Mouse (Mus musculus) thymus, adult 18-20 months (tissue): Measurements from ENCODE around the gene Zfp791.
A peak's percentile ranks its signal among the peaks of the same experiment; 100 is the strongest.
"Not testable (repeated sequence)": the region's sequence is repeated elsewhere in the genome, so short reads cannot be mapped to it uniquely, and the experiment has no call there.

Source experiments
- DNase-seq, 2 experiments: peaks; one replicate each; pipeline ENCODE4 v3.0.0; 2022; ENCODE audit warnings: mixed read lengths in 2 of 2

Zfp791 gene

DNA sequence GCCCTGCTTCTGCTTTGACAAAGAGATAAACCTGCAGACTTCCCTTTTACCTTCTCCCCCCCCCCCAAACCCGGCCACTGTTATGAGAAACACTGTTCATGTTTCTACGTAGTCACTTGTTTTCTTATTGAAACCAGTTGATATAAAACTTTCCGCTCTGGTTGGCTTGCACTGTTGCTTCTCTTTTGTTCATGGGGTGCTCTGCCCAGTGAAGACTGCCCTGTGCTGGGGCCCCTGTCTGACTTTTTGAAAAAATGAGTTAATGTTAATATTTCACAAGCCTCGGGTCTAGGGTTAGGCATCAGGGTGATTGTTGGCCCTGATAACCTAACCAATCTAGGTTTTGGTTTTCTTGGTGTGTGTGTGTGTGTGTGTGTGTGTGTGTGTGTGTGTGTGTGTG lies 40.7 kb downstream of the Zfp791 start:
- not testable (repeated sequence) for DNase-seq

DNA sequence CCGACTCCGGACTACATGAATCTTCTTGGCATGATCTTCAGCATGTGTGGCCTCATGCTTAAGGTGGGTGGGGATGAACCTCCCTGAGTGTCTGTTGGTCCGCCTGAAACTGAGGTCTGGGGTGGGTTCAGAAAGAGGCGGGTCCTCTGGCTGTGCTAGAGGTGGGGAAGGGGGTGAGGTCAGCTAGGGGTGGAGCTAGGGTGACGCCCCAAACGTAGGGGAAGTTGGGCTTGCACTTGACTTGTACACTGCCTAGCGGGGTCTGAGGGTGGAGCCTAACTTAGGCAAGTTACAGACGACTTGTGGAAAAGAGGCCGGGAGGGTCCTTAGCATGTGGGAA lies 41.7 kb downstream of the Zfp791 start, which contains the start of gene Wdr83:
Gene Wdr83 (minus strand): TSS at position 91 of the 340 bp plus-strand sequence.
- DNase-seq = peak; percentile 68 to 82

DNA sequence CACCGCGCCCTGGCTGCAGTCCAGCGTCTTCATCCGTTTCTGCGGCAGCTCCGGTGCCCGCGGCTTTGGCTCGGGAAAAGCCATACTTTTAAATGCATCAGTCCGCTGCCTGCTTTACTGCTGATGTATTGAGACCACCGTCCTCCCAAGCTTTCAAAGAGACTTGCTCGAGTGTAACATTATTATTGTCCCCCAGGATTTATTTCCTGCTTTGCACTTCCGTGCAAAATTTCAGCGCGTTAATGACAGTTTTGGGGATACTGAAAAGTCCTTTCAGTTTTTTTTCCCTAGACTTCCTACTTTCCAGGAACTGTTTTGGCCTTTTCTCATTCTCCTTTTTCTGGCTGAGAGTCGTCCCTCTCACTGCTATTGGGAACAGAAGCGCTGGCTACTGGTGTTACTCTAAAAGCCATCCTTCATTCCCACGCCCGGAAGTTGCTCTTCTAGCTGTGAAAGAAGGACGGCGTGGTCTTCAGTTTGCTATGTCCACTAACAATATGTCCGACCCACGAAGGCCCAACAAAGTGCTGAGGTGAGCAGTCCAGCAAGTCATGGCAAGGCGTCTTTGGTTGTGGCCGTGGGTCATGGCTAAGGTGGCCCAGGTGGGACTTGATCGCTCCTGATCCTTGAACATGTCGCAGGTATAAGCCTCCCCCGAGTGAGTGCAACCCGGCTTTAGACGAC lies 42.2 kb downstream of the Zfp791 start, which contains the start of gene Wdr83os:
Gene Wdr83os (plus strand): TSS at position 209 of the 684 bp plus-strand sequence.
- DNase-seq = peak in 1 of 2 experiments; percentile 32

DNA sequence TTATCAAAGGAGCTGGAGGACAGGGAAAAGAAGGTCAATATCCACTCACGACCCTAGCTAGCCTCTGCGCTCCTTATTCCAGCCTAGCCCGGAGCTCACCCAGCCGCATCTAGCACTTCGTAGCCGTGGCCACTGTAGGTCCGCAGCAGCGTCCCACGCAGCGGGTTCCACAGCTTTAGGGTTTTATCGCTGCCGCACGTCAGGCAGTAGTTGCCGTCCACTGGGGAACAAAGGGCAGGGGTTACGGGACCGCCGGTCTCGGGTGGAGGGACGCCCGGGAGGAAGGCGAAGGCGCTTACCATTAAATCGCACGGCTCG lies 42.7 kb downstream of the Zfp791 start:
- no peak for DNase-seq

DNA sequence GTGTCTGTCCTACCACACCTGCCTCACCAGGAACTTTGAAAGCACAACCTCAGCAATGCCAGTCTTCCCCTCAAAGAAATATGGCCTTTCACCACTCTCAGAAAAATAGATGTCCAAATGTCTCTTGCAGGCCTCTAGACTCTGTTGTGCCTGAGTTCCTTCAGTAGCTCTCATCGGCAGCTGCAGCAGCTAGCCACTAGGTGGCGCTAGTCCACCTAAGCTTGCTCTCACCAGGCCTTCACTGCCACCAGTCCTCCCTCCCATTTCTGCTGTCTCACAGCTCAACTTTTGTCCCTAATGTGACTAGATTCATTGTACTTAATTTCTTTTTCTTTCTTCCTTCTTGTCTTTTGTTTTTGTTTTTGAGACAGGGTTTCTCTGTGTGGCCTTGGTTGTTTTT lies 45.9 kb downstream of the Zfp791 start:
- peak; percentile 47 to 58 for DNase-seq

DNA sequence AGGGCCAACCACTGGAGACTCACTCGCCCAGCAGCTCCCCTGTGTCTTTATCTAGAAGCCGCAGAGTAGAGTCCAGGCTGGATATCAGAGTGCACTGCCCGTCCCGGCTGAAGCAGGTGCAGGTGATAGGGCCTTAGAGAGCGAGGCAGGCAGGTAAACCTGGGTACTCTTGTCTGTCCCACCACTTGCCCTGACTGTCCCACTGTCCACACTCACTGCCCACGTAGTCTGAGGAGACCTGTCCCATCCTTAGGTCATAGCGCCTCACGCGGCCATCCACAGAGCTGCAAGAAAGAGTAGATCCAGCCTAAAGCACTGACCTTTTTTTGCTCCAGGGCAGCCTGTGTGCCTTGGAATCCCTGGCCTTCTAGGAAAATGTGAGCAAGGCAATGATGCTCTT lies 46.9 kb downstream of the Zfp791 start:
- DNase-seq = no peak

DNA sequence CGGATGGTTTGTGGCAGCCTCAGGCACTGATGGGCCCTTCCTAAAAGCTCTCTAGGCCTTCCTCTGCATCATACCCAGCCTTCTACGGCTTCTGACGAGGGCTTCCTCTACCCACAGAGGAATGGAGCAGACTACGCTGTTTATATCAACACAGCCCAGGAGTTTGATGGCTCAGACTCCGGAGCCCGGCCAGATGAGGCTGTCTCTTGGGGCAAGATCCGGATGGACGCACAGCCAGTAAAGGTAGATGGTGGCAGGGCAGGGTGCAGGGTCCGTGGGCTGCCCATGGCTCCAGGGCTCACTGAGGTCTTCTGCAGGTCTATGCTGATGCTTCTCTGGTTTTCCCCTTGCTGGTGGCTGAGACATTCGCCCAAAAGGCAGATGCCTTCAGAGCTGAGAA lies 48.3 kb downstream of the Zfp791 start:
- no peak for DNase-seq

DNA sequence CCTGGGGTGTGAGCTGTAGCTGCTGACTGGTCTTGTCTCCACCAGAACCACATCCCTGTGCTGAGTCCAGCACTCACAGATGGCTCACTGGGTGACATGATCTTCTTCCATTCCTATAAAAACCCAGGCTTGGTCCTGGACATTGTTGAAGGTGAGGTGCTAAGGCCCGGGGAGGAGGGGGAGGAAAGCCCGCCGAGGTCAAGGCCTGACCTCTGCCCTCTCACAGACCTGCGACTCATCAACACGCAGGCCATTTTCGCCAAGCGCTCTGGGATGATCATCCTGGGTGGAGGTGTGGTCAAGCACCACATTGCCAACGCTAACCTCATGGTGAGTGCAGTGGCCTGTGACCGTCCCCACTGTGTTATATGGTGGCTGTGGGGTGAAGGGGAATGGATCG lies 48.7 kb downstream of the Zfp791 start:
- DNase-seq = no peak

DNA sequence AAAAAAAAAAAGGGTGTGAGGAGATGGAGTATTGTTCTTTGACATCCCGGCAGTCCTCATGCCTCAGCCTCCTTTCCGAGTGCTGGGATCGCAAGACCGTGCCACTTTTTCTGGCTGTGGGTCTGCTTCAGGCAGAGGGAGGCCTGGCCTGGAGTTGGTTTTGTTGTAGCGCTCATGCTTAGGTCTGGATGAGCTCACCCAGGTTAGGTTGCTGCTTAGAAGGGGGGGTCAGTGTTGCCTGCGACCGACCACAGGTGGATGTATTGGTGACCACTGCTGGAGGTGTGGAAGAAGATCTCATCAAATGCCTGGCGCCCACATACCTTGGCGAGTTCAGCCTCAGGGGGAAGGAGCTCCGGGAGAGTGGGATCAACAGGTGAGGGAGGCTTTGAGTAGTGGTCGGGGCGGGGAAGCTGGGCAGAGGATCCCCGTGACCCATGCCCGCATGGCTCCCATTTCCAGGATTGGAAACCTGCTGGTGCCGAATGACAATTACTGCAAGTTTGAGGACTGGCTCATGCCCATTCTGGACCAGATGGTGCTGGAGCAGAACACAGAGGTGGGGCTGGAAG lies 49.8 kb downstream of the Zfp791 start:
- no peak for DNase-seq

DNA sequence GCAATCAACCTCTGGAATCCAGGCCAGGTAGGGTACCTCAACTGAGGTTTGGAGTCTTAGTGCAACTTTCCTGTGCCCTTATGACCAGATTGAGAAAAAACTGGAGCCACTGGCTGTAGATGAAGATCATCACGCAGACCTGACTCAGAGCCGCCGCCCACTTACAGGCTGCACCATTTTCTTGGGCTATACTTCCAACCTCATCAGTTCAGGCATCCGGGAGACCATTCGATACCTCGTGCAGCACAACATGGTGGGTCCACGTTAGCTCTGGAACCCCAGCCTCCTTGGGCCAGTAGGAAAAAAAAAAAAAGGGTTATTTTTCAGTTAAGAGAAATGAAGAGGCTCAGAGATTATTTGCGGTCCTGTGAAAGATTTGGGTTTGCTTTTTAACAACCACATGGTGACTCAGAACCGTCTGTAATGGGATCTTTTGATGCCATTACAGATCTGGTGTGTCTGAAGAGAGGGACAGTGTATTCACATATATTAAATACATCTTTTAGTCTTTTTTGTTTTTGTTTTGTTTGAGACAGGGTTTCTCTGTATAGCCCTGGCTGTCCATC lies 50.4 kb downstream of the Zfp791 start:
- no peak for DNase-seq

DNA sequence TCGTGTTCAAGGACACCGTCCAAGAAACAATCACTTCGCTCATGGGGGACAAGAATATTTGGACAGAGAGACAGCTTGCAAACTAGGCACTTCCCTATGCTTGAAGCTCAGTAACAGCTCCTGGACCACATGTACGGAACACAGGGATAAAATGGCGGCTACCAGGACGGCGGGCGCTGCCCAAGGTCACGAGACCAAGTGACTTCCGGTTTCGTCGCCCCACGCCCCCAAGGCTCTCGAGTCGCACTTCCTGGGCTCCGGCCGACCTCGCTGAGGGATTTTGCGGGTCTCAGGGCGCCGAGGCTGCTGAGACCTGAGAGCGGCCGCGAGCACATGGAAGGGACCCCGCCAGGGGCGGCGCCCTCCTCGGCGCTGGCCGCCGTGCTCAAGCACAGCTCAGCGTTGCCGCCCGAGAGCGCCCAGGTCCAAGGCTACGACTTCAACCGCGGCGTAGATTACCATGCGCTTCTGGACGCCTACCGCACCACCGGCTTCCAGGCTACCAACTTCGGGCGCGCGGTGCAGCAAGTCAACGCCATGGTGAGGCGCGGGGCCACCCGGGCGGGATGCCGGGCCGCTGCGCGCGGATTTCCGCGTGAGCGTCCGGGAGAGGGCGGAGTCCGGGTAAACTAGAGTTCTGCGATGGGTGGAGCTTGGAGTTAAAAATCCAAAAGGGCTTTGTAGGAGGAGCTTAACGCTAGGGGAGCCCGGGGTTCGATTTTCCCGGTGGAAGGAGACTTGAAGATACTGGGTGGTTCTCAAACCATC lies 51.2 kb downstream of the Zfp791 start, which contains the start of gene Dhps:
Gene Dhps (plus strand): TSS at position 244 of the 768 bp plus-strand sequence.
- DNase-seq = peak; percentile 81 to 85

DNA sequence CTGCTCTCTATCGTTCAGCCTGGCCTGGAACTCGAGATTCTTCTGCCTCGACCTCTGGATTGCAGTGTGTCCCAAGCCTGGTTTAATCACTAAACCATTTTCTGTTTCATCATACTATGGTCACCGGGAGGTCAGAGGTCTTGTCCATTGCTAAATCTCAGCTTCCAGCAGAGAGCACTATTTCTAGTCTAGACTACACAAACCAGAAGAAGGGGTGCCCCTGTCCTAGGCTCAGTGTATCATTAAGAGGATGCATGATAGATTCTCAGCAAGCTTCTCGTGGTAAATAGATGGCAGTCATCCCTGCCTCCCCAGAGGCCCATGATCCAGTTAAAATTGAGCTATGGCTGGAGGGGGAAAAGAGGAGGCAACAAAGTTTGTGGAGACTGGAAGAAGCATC lies 51.9 kb downstream of the Zfp791 start:
- no peak for DNase-seq

DNA sequence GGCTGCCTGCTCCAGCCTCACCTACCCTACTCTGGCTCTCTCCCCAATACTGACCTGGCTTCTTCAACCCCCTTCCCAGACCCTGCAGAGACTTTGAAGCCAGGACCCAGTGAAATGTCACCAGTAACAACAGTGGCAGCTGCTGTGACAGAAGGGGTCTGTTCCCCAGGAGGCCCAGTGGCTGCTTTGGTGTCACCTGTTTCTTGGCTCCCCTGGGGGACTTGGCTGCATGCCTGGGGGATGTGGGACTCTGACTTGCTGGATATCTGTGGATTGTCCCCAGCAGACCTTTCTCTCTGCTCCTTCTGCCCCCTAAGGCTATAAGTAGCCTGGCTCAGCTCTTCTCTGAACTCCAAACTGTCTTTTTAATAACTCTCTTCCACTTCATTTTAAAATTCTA lies 54.9 kb downstream of the Zfp791 start, which contains the start of gene Gm5741:
Gene Gm5741 (minus strand): TSS at position 1 of the 400 bp plus-strand sequence.
- no peak for DNase-seq

DNA sequence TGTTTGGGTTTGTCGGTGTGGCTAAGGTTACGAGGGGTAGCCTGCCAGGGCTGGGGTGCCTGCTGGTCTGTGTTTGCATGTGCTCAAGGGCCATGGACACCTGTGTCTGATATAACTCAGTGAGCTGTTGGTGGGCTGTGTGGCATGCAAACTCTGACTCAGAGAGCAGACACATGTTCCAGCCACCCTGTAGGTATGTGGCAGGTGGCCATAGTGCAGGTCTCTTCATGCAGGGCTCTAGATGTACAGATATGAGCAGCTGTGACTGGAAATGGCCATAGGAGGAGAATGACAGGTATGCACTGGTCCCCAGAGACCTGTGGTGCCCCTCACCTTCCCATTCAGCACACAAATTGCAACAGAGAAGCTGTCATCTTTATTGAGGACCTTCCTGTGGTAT lies 55.7 kb downstream of the Zfp791 start:
- DNase-seq = no peak

DNA sequence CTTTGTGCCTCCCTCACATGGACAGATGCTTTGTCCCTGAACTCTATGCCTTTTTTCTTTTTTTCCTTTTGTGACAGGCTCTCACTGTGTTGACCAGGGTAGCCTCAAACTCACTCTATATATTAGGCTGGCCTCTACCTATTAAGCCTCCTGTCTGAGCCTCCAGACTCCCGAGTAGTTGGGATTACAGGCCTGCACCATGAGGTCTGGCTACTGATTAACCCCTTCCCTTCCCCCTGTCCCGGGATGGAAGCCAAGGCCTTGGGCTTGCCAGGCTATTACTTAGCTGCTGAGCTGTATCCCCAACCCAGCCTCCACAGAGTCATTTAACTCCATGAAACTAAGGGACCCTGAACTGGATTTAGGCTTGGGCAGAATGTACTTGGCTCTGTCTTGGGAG lies 57.7 kb downstream of the Zfp791 start:
- DNase-seq = no peak

DNA sequence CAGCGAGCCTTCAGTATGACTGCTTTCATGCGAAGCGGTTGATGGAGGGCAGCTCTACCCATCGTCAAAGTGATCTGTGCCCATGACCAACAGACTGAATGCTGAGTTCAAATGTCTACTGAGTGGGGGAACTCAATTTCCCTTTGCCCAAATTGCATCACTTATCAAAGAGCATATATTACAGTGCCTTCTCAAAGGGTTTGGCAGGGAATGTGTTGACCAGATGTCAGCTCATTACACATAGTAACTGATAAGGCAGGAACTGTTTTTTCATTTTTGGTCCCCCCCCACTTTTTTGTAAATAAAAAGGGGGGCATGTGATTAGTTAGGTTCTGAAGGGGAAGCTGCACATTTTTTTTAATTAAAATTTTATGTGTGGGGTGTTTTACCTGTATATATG lies 60.3 kb downstream of the Zfp791 start:
- DNase-seq = no peak

DNA sequence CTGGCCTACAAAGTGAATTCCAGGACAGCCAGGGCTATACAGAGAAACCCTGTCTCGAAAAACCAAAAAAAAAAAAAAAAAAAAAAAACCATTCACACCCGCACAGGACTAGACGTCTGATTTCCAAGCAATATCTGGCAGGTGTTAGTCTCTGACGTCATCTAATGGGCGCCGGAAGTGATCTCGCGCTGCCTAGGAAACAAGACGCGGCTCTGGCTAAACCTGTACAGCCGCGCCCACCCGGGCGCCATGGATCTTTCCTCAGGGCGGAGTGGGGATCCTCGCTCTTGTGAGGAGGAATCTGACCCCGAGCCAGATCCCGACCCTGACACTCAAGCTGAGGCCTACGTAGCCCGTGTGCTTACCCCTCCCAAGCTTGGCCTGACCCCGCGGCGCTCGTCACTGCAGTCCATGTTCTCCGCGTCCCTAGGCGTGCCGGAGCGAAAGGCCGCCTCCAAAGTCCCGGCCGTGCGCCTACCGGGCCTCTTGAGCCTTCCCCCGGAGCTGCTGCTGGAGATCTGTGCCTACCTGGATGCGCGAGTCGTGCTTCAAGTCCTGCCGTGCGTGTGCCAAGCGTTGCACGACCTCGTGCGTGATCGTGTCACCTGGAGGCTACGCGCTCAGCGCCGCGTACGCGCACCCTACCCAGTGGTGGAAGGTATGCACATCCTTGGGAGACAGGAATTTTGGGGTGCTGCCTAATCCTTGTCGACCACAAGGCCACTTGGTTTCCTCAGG lies 62.8 kb downstream of the Zfp791 start, which contains the start of gene Fbxw9:
Gene Fbxw9 (plus strand): TSS at position 177 of the 738 bp plus-strand sequence.
- peak; percentile 68 to 79 for DNase-seq
